Mouse (Mus musculus) lung, adult 2 months (tissue): Measurements from ENCODE around the gene Trim28. TPM values are rescaled to one million over a fixed set of nuclear protein-coding genes. Genes with fewer than 3 reads are reported as not detected.

Source experiments
- DNase-seq: peaks from one replicate; pipeline ENCODE4 v3.0.0; 2022
- H3K4me1 ChIP-seq: fragments of 200-500 bp; 2 replicates; pipeline ENCODE4 v1.6.1; 2011; ENCODE audit warnings: low read length; ENCODE audit not compliant: control insufficient read depth, insufficient read depth
- H3K4me3 ChIP-seq: fragments of 200-500 bp; replicated peaks from 2 replicates; pipeline ENCODE3; 2011; ENCODE audit warnings: low read depth, mild to moderate bottlenecking, control low read depth, low read length; ENCODE audit errors: extremely low read depth
- CTCF ChIP-seq: fragments of 200-500 bp; IDR thresholded peaks from 2 replicates; pipeline ENCODE4 v1.5.1; 2011; ENCODE audit warnings: mild to moderate bottlenecking, low read length, control low read depth; ENCODE audit not compliant: insufficient read depth
- POLR2A ChIP-seq: fragments of 200-500 bp; IDR thresholded peaks from 2 replicates; pipeline ENCODE4 v1.6.1; 2011; ENCODE audit warnings: low read depth, mild to moderate bottlenecking, control low read depth, low read length, borderline replicate concordance; ENCODE audit errors: extremely low read depth
- WGBS: fragments of 180-500 bp; shearing (Covaris S2); methylation state at CpG from one replicate; pipeline ENCODE4 v1.1.7; 2018; 5-methylcytosine and 5-hydroxymethylcytosine counted together
- polyA plus RNA-seq: library from polyadenylated mRNA; depleted of rRNA; stranded (reverse); fragments of >200 nt; gene quantifications from 2 replicates; pipeline ENCODE4 v1.2.3, GENCODE M21; 2012

Gene Trim28
- polyA plus RNA-seq, 1 experiment: 214 TPM

- 7% methylated on average over 15 of the region's 15 CpGs for WGBS
- TF ChIP-seq POLR2A (no peak), CTCF (no peak)
- H3K4me3 ChIP-seq: peak overlapping the region; percentile 88
- H3K4me1 ChIP-seq: peaks cover 9% of the 10 kb centered on the region
- no peak for DNase-seq
Observed at GRCm38 (mm10) chr7:13038621-13039169, 39.8 kb downstream of the Trim28 start.

- peaks cover 13% of the 10 kb centered on the region for H3K4me1 ChIP-seq
- no peak overlapping the region for H3K4me3 ChIP-seq
- WGBS: 69% methylated on average over 1 of the region's 1 CpGs
- no peak for DNase-seq
- TF ChIP-seq CTCF (no peak), POLR2A (no peak)
Observed at GRCm38 (mm10) chr7:13039181-13039580, 40.3 kb downstream of the Trim28 start.

- DNase-seq: no peak
- 96% methylated on average over 1 of the region's 1 CpGs for WGBS
- no peak overlapping the region for H3K4me3 ChIP-seq
- no peak for TF ChIP-seq POLR2A
- TF ChIP-seq CTCF: no peak
- peaks cover 8% of the 10 kb centered on the region for H3K4me1 ChIP-seq
Observed at GRCm38 (mm10) chr7:13041256-13041655, 42.3 kb downstream of the Trim28 start.

GRCm38 (mm10) chr7:13042511-13042910 lies 43.6 kb downstream of the Trim28 start:
- 76% methylated on average over 6 of the region's 6 CpGs for WGBS
- Histone ChIP-seq H3K4me1 (peaks cover 8% of the 10 kb centered on the region; the same call in 1 of the 2 replicates), H3K4me3 (no peak overlapping the region)
- no peak for TF ChIP-seq CTCF
- no peak for TF ChIP-seq POLR2A
- no peak for DNase-seq

GRCm38 (mm10) chr7:13043120-13043444 lies 44.2 kb downstream of the Trim28 start:
- Histone ChIP-seq H3K4me3 (no peak overlapping the region), H3K4me1 (peaks cover 8% of the 10 kb centered on the region; the same call in 1 of the 2 replicates)
- TF ChIP-seq POLR2A (no peak), CTCF (no peak)
- 56% methylated on average over 16 of the region's 16 CpGs for WGBS
- DNase-seq: no peak

- Histone ChIP-seq H3K4me3 (no peak overlapping the region), H3K4me1 (peaks cover 8% of the 10 kb centered on the region; the same call in 1 of the 2 replicates)
- WGBS: 8% methylated on average over 88 of the region's 88 CpGs
- DNase-seq: no peak
- TF ChIP-seq CTCF: no peak
- no peak for TF ChIP-seq POLR2A
Observed at GRCm38 (mm10) chr7:13043445-13044253, 44.7 kb downstream of the Trim28 start.

- Histone ChIP-seq H3K4me3 (no peak overlapping the region), H3K4me1 (peaks cover 6% of the 10 kb centered on the region; the same call in 1 of the 2 replicates)
- 7% methylated on average over 23 of the region's 23 CpGs for WGBS
- TF ChIP-seq CTCF: no peak
- TF ChIP-seq POLR2A: no peak
- no peak for DNase-seq
Observed at GRCm38 (mm10) chr7:13044254-13044625, 45.3 kb downstream of the Trim28 start.

- WGBS: 0% methylated on average over 2 of the region's 2 CpGs
- no peak overlapping the region for H3K4me3 ChIP-seq
- peaks cover 6% of the 10 kb centered on the region; the same call in 1 of the 2 replicates for H3K4me1 ChIP-seq
- TF ChIP-seq POLR2A (no peak), CTCF (peak; percentile 75)
- DNase-seq: peak; percentile 56
Observed at GRCm38 (mm10) chr7:13046084-13046483, 47.2 kb downstream of the Trim28 start.

GRCm38 (mm10) chr7:13053001-13053400 lies 54.1 kb downstream of the Trim28 start:
- Histone ChIP-seq H3K4me3 (no peak overlapping the region), H3K4me1 (no peaks in the 10 kb centered on the region)
- DNase-seq: no peak
- TF ChIP-seq POLR2A (no peak), CTCF (no peak)
- 85% methylated on average over 13 of the region's 13 CpGs for WGBS

GRCm38 (mm10) chr7:13053501-13053900 lies 54.6 kb downstream of the Trim28 start:
- TF ChIP-seq POLR2A: no peak
- no peak for TF ChIP-seq CTCF
- Histone ChIP-seq H3K4me3 (no peak overlapping the region), H3K4me1 (no peaks in the 10 kb centered on the region)
- DNase-seq: no peak
- 91% methylated on average over 2 of the region's 2 CpGs for WGBS
